Mouse (Mus musculus) neutrophil, adult 5-6 weeks (primary cell): ENCODE results near the gene Trap1. TPM values are rescaled to one million over a fixed set of nuclear protein-coding genes. Genes with fewer than 3 reads are reported as not detected.

Experiments used
- ATAC-seq: fragments of 151-379, 151-347 bp; 2 replicates; pipeline ENCODE4 v1.8.0; 2017; ENCODE audit warnings: mild to moderate bottlenecking, moderate TSS enrichment; ENCODE audit not compliant: insufficient number of reproducible peaks, poor library complexity, low FRiP score, severe bottlenecking; ENCODE audit errors: extremely low read depth
- total RNA-seq: library from RNA; stranded (forward); fragments of 200-1000 nt; gene quantifications from 2 replicates; pipeline ENCODE4 v1.2.3, GENCODE M21; 2017

Trap1 gene
- total RNA-seq, 1 experiment from 2014 or later: 47.7 TPM

- peak; percentile 89 for ATAC-seq
These were observed 73.9 kb downstream of the Trap1 start, which contains the start of gene Slx4 for GRCm38 (mm10) chr16:4003489-4004398. Gene Slx4 (minus strand): TSS chr16:4003770.

Other genes with a start within 250 kb of the Trap1 start
- gene Olfr15, start 246.9 kb downstream of the Trap1 start, total RNA-seq: not detected in 2 replicates
- gene Zfp174, start 230.6 kb downstream of the Trap1 start, total RNA-seq: 2.0 and 2.2 TPM in 2 replicates
- gene Naa60, start 205.5 kb downstream of the Trap1 start, total RNA-seq: 77.7 and 107 TPM in 2 replicates
- 55.5 and 60.9 TPM in 2 replicates for gene Zfp597, start 193.3 kb downstream of the Trap1 start, total RNA-seq
- gene Gm20695, start 193.2 kb downstream of the Trap1 start, total RNA-seq: 3.2 and 7.3 TPM in 2 replicates
- 5.9 and 15.6 TPM in 2 replicates for gene 1700037C18Rik, start 169.1 kb downstream of the Trap1 start, total RNA-seq
- 37.4 and 52.8 TPM in 2 replicates for gene Cluap1, start 169.0 kb downstream of the Trap1 start, total RNA-seq
- gene Nlrc3, start 101.2 kb downstream of the Trap1 start, total RNA-seq: 14.0 and 14.2 TPM in 2 replicates
- 40.1 and 52.5 TPM in 2 replicates for gene Slx4, start 74.1 kb downstream of the Trap1 start, total RNA-seq
- 0.37 and 0.47 TPM in 2 replicates for gene Dnase1, start 40.9 kb downstream of the Trap1 start, total RNA-seq
- 82.1 and 91.4 TPM in 2 replicates for gene Crebbp, start 136.2 kb upstream of the Trap1 start, total RNA-seq